Mouse (Mus musculus): ENCODE measurements around the gene 5730455P16Rik. TPM values are rescaled to one million over a fixed set of nuclear protein-coding genes. Genes with fewer than 3 reads are reported as not detected.
"Not testable (repeated sequence)": the region's sequence is repeated elsewhere in the genome, so short reads cannot be mapped to it uniquely, and the experiment has no call there.

Gene 5730455P16Rik
- polyA plus RNA-seq, 1 experiment from 2014 or later, result 41.6 TPM

DNA sequence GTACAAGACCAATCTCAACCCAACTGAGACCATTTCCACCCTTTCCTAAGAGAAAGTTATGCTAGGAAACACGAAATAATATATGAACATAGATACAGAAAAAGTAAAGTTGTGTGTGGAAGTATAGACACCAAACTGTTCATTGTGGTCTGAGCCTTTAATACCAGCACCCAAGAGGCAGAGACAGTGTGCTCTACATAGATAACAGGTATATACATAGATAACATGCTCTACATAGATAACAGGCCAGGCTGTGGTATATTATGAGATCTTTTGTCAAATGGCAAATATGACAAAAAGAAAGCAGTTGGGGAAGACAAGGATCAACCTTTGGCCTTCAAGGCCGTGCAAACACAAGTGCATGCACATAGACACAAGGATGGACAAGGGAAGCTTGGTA, 32.5 kb upstream of the 5730455P16Rik start:
- 90% methylated on average over 2 of the region's 2 CpGs for WGBS
- ATAC-seq, result no peak
- Histone ChIP-seq H3K4me2 (ENCODE audit: low read length) (no peak overlapping the region), H3K27me3 (replicated peaks; ENCODE audit: control insufficient read depth, insufficient read depth, low read length) (no peaks in the 10 kb centered on the region), H3K4me3 (replicated peaks; ENCODE audit: low read length) (no peak overlapping the region), H3K27ac (ENCODE audit: low read length) (no peak overlapping the region), H3K9ac (replicated peaks; ENCODE audit: low read depth, low read length) (no peak overlapping the region), H3K36me3 (ENCODE audit: control insufficient read depth, insufficient read depth) (peaks cover 27% of the 10 kb centered on the region), H3K9me3 (ENCODE audit: control insufficient read depth, low read length) (no peaks in the 10 kb centered on the region), H3K4me1 (replicated peaks; ENCODE audit: control insufficient read depth, insufficient read depth, low read length) (no peaks in the 10 kb centered on the region)

DNA sequence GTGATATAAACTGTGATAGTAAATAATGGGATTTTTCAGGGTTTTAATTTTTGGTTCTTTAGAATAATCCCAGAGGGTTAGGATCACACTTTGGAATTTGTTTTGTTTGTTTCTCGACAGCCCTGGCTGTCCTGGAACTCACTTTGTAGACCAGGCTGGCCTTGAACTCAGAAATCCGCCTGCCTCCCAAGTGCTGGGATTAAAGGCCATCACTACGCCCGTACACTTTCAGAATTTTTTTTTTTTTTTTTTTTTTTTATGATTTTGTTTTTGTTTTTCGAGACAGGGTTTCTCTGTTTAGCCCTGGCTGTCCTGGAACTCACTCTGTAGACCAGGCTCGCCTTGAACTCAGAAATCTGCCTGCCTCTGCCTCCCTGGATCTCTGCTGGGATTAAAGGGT, 30.0 kb upstream of the 5730455P16Rik start:
- H3K27ac ChIP-seq (ENCODE audit: low read length); ATAC-seq; H3K27me3 ChIP-seq (replicated peaks; ENCODE audit: control insufficient read depth, insufficient read depth, low read length); H3K4me1 ChIP-seq (replicated peaks; ENCODE audit: control insufficient read depth, insufficient read depth, low read length); H3K4me2 ChIP-seq (ENCODE audit: low read length); H3K9ac ChIP-seq (replicated peaks; ENCODE audit: low read depth, low read length); H3K9me3 ChIP-seq (ENCODE audit: control insufficient read depth, low read length); H3K4me3 ChIP-seq (replicated peaks; ENCODE audit: low read length): not testable (repeated sequence)
- WGBS, result 98% methylated on average over 6 of the region's 6 CpGs
- peaks cover 29% of the 10 kb centered on the region for H3K36me3 ChIP-seq (ENCODE audit: control insufficient read depth, insufficient read depth)

DNA sequence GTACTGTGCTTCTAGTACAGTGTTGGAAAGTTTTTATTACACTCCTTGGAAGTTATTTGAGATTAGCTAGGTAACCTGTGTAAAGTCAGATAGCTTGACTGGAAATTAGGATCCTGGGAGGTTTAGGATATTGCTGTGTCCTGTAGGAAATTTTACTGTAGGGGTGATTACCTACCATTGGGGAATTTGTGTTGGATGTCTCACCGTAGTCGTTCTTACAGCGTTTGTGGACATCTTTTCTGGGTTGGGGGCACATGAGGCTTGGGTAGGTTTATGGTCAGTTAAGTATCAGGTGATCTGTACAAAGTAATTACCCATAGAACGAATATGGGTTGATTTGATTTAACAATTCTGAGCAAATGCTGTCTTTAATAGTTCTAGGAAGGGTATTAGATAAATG, 18.8 kb upstream of the 5730455P16Rik start:
- WGBS, result 88% methylated on average over 4 of the region's 4 CpGs
- H3K4me2 ChIP-seq (ENCODE audit: low read length), result no peak overlapping the region

DNA sequence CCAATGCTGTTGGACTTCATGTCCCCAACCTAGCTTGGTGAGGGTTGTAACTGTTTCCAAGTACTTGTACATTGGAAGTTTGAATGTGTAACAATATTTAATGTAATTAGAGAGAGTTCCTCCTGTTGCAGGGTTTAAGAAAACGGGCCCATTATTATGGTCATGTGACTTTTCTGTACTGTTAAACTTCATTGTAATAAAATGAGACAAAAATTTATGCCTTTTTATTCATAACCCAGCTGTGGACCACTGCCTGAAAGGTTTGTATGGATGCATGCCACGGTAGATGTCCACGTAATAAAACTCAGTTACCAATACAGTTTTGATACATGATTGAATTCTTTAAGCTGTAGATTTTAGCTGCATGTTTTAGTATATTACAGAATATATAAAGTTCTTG, 18.1 kb upstream of the 5730455P16Rik start:
- no peak overlapping the region for H3K4me2 ChIP-seq (ENCODE audit: low read length)
- H3K27me3 ChIP-seq (replicated peaks; ENCODE audit: control insufficient read depth, insufficient read depth, low read length), result no peaks in the 10 kb centered on the region
- no peak overlapping the region for H3K9ac ChIP-seq (replicated peaks; ENCODE audit: low read depth, low read length)
- 90% methylated on average over 3 of the region's 3 CpGs for WGBS
- H3K9me3 ChIP-seq (ENCODE audit: control insufficient read depth, low read length), result no peaks in the 10 kb centered on the region
- no peak overlapping the region for H3K27ac ChIP-seq (ENCODE audit: low read length)
- no peaks in the 10 kb centered on the region for H3K4me1 ChIP-seq (replicated peaks; ENCODE audit: control insufficient read depth, insufficient read depth, low read length)
- peaks cover 39% of the 10 kb centered on the region for H3K36me3 ChIP-seq (ENCODE audit: control insufficient read depth, insufficient read depth)
- no peak for ATAC-seq
- no peak overlapping the region for H3K4me3 ChIP-seq (replicated peaks; ENCODE audit: low read length)

More for the DNA sequence above, 18.8 kb upstream of the 5730455P16Rik start:
- H3K4me1 ChIP-seq (replicated peaks; ENCODE audit: control insufficient read depth, insufficient read depth, low read length), result no peaks in the 10 kb centered on the region
- H3K4me3 ChIP-seq (replicated peaks; ENCODE audit: low read length), result no peak overlapping the region
- H3K27me3 ChIP-seq (replicated peaks; ENCODE audit: control insufficient read depth, insufficient read depth, low read length), result no peaks in the 10 kb centered on the region
- no peak overlapping the region for H3K27ac ChIP-seq (ENCODE audit: low read length)
- H3K9me3 ChIP-seq (ENCODE audit: control insufficient read depth, low read length), result no peaks in the 10 kb centered on the region
- peaks cover 36% of the 10 kb centered on the region for H3K36me3 ChIP-seq (ENCODE audit: control insufficient read depth, insufficient read depth)
- no peak overlapping the region for H3K9ac ChIP-seq (replicated peaks; ENCODE audit: low read depth, low read length)
- no peak for ATAC-seq

DNA sequence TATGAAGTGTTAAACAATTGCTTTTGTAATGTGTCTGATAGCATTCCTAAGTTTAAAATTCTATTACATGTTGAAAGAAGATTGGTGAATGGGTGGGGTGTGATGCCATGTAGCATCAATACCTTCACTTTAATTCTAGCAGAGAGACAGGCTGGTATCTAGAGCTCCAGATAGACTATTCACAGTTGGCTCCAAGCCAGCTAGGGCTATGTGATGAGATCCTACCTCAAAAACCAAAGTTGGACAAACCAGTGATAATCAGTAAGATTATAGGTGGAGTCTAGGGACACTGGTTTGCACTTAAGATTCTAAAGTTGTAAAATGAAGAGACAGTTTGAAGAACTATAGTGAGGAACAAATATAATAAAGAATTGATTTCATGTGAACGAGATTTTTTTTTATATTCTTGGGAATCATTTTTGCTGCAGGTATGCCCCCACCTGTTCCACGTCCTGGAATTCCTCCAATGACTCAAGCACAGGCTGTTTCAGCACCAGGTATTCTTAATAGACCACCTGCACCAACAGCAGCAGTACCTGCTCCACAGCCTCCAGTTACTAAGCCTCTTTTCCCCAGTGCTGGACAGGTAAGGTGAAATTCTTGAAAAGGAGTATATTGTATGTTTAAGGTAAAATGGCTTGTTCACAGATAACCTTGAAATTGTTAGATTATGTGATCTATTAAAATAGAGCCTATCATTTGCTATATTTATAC, 13.7 kb upstream of the 5730455P16Rik start:
- ATAC-seq, result no peak
- H3K9me3 ChIP-seq (ENCODE audit: control insufficient read depth, low read length), result no peaks in the 10 kb centered on the region
- H3K4me2 ChIP-seq (ENCODE audit: low read length), result no peak overlapping the region
- no peak overlapping the region for H3K27ac ChIP-seq (ENCODE audit: low read length)
- no peaks in the 10 kb centered on the region for H3K27me3 ChIP-seq (replicated peaks; ENCODE audit: control insufficient read depth, insufficient read depth, low read length)
- H3K4me1 ChIP-seq (replicated peaks; ENCODE audit: control insufficient read depth, insufficient read depth, low read length), result peaks cover 4% of the 10 kb centered on the region
- no peak overlapping the region for H3K9ac ChIP-seq (replicated peaks; ENCODE audit: low read depth, low read length)
- no peak overlapping the region for H3K4me3 ChIP-seq (replicated peaks; ENCODE audit: low read length)
- 93% methylated on average over 2 of the region's 2 CpGs for WGBS
- peaks cover 43% of the 10 kb centered on the region for H3K36me3 ChIP-seq (ENCODE audit: control insufficient read depth, insufficient read depth)

DNA sequence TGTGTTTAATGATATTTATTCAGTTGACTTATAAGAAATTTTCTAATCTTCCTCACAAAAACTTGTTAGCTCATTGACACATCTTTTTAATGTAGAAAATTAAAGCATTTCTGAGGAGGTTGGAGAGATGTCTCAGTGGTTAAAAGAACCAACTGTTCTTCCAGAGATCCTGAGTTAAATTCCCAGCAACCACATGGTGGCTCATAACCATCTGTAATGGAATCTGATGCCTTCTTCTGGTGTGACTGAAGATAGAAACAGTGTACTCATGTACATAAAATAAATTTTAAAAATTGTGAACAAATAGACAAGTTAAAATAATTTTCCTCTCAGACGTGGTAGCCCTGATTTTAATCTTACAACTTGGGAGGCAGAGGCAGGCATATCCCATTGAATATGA, 12.1 kb upstream of the 5730455P16Rik start:
- H3K4me3 ChIP-seq (replicated peaks; ENCODE audit: low read length), result no peak overlapping the region
- H3K9me3 ChIP-seq (ENCODE audit: control insufficient read depth, low read length), result no peaks in the 10 kb centered on the region
- ATAC-seq, result no peak
- no peak overlapping the region for H3K9ac ChIP-seq (replicated peaks; ENCODE audit: low read depth, low read length)
- H3K4me2 ChIP-seq (ENCODE audit: low read length), result no peak overlapping the region
- peaks cover 17% of the 10 kb centered on the region for H3K4me1 ChIP-seq (replicated peaks; ENCODE audit: control insufficient read depth, insufficient read depth, low read length)
- no peak overlapping the region for H3K27ac ChIP-seq (ENCODE audit: low read length)
- peaks cover 35% of the 10 kb centered on the region for H3K36me3 ChIP-seq (ENCODE audit: control insufficient read depth, insufficient read depth)
- WGBS, result 86% methylated on average over 1 of the region's 1 CpGs
- H3K27me3 ChIP-seq (replicated peaks; ENCODE audit: control insufficient read depth, insufficient read depth, low read length), result no peaks in the 10 kb centered on the region

- Histone ChIP-seq H3K4me1 (replicated peaks; ENCODE audit: control insufficient read depth, insufficient read depth, low read length) (peaks cover 30% of the 10 kb centered on the region), H3K27me3 (replicated peaks; ENCODE audit: control insufficient read depth, insufficient read depth, low read length) (no peaks in the 10 kb centered on the region), H3K9me3 (ENCODE audit: control insufficient read depth, low read length) (no peaks in the 10 kb centered on the region), H3K4me3 (replicated peaks; ENCODE audit: low read length) (no peak overlapping the region), H3K9ac (replicated peaks; ENCODE audit: low read depth, low read length) (no peak overlapping the region), H3K36me3 (ENCODE audit: control insufficient read depth, insufficient read depth) (peaks cover 21% of the 10 kb centered on the region), H3K27ac (ENCODE audit: low read length) (no peak overlapping the region), H3K4me2 (ENCODE audit: low read length) (peak overlapping the region; percentile 97)
- no peak for ATAC-seq
- WGBS, result 60% methylated on average over 2 of the region's 2 CpGs
Observed at GRCm38 (mm10) chr11:80386790-80387189, 9.0 kb upstream of the 5730455P16Rik start.

DNA sequence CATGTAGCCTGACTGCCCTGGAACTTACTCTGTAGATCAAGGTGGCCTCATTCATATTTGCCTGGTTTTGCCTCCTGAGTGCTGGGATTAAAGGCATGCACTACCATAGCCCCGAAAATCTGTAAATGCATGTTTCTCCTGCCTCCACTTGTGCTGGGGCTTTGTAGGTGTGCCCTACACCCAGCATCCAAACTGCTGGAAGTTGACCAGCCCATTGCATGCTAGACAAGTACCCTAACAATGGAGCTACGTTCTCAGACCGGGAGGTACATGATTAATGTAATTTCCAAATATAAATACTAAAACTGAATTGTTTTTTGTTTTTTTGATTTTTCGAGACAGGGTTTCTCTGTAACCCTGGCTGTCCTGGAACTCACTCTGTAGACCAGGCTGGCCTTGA, 7.2 kb upstream of the 5730455P16Rik start:
- H3K4me1 ChIP-seq (replicated peaks; ENCODE audit: control insufficient read depth, insufficient read depth, low read length), result peaks cover 31% of the 10 kb centered on the region
- H3K9ac ChIP-seq (replicated peaks; ENCODE audit: low read depth, low read length), result peak overlapping the region; percentile 56
- no peaks in the 10 kb centered on the region for H3K9me3 ChIP-seq (ENCODE audit: control insufficient read depth, low read length)
- no peaks in the 10 kb centered on the region for H3K27me3 ChIP-seq (replicated peaks; ENCODE audit: control insufficient read depth, insufficient read depth, low read length)
- no peak for ATAC-seq
- no peak overlapping the region for H3K27ac ChIP-seq (ENCODE audit: low read length)
- 48% methylated on average over 4 of the region's 4 CpGs for WGBS
- peaks cover 14% of the 10 kb centered on the region for H3K36me3 ChIP-seq (ENCODE audit: control insufficient read depth, insufficient read depth)
- H3K4me2 ChIP-seq (ENCODE audit: low read length), result peak overlapping the region; percentile 97
- peak overlapping the region; percentile 61 for H3K4me3 ChIP-seq (replicated peaks; ENCODE audit: low read length)

DNA sequence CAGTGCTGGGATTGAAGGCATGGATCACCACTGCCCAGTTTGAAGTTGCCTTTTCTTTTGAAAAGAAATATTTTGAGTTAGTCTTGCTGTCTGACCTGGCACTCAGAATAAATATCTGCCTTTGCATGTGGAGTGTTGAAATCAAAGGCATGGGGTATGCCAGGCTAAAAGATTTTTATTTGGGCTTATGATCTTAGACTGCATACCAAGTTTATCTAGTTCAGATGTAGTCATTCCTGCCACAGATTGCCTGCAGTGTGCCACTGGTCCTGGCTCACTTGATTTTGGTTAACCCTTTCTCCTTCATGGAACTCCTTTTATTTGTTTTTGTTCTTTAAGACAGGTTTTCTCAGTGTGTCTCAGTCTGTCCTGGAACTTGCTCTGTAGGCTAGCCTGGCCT, 6.6 kb upstream of the 5730455P16Rik start:
- no peak overlapping the region for H3K27ac ChIP-seq (ENCODE audit: low read length)
- peaks cover 12% of the 10 kb centered on the region for H3K36me3 ChIP-seq (ENCODE audit: control insufficient read depth, insufficient read depth)
- no peaks in the 10 kb centered on the region for H3K27me3 ChIP-seq (replicated peaks; ENCODE audit: control insufficient read depth, insufficient read depth, low read length)
- ATAC-seq, result no peak
- peaks cover 31% of the 10 kb centered on the region for H3K4me1 ChIP-seq (replicated peaks; ENCODE audit: control insufficient read depth, insufficient read depth, low read length)
- peak overlapping the region; percentile 56 for H3K9ac ChIP-seq (replicated peaks; ENCODE audit: low read depth, low read length)
- H3K4me3 ChIP-seq (replicated peaks; ENCODE audit: low read length), result peak overlapping the region; percentile 61
- peak overlapping the region; percentile 97 for H3K4me2 ChIP-seq (ENCODE audit: low read length)
- no peaks in the 10 kb centered on the region for H3K9me3 ChIP-seq (ENCODE audit: control insufficient read depth, low read length)

DNA sequence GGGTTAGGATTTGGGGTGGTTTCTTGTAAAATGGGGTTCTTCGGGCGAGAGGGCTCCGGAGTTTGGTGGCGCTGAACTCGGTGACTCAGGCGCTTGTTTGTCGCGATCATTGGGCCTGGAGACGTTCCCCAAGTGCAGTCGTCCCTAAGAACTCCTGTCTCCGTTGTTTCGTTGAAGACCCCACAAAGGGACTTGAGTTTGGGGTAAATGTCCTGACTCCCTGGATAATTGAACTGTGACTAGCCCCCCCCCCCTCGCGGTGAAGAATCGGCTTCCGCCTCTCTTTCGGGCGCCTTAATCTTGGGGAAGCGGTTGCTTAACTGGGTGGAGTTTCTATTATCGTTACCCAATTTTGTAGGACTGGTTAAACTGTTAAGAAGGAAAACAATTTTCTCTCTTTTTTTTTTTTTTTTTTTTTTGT, 5.8 kb upstream of the 5730455P16Rik start:
- H3K36me3 ChIP-seq (ENCODE audit: control insufficient read depth, insufficient read depth), result peaks cover 9% of the 10 kb centered on the region
- WGBS, result under 1% methylated on average over 20 of the region's 20 CpGs
- peak overlapping the region; percentile 28; the same call in 1 of the 2 replicates for H3K4me2 ChIP-seq (ENCODE audit: low read length)
- H3K9ac ChIP-seq (replicated peaks; ENCODE audit: low read depth, low read length), result peak overlapping the region; percentile 65
- no peaks in the 10 kb centered on the region for H3K9me3 ChIP-seq (ENCODE audit: control insufficient read depth, low read length)
- peak overlapping the region; percentile 73 for H3K4me3 ChIP-seq (replicated peaks; ENCODE audit: low read length)
- peak overlapping the region; percentile 91 for H3K27ac ChIP-seq (ENCODE audit: low read length)
- peak; percentile 14 for ATAC-seq
- H3K4me1 ChIP-seq (replicated peaks; ENCODE audit: control insufficient read depth, insufficient read depth, low read length), result peaks cover 31% of the 10 kb centered on the region
- no peaks in the 10 kb centered on the region for H3K27me3 ChIP-seq (replicated peaks; ENCODE audit: control insufficient read depth, insufficient read depth, low read length)
